Mouse (Mus musculus) embryonic facial prominence, embryonic 14.5 days (tissue): ENCODE measurements around the gene Gpc5. TPM values are rescaled to one million over a fixed set of nuclear protein-coding genes. Genes with fewer than 3 reads are reported as not detected.

Source experiments
- ATAC-seq: fragments of 200-750 bp; cut with Nextera tagmentation; 2 replicates; pipeline ENCODE4 v1.8.0; 2017; ENCODE audit warnings: low read depth, moderate number of reproducible peaks, moderate TSS enrichment
- DNase-seq: peaks from one replicate; pipeline ENCODE4 v3.0.0-alpha.2; 2015; ENCODE audit warnings: low spot score
- H3K27ac ChIP-seq: fragments of 300-500 bp; sonication (generic); replicated peaks from 2 replicates; pipeline ENCODE4 v1.5.1; 2014; ENCODE audit warnings: low read depth, mild to moderate bottlenecking, low read length, moderate library complexity
- H3K27me3 ChIP-seq: fragments of 300-500 bp; sonication (generic); replicated peaks from 2 replicates; pipeline ENCODE4 v1.6.1; 2014; ENCODE audit warnings: low read length; ENCODE audit not compliant: control insufficient read depth, insufficient read depth
- H3K36me3 ChIP-seq: fragments of 300-500 bp; sonication (generic); 2 replicates; pipeline ENCODE4 v1.6.1; 2014; ENCODE audit warnings: low read length, mixed read lengths; ENCODE audit not compliant: control insufficient read depth, insufficient read depth
- H3K4me1 ChIP-seq: fragments of 300-500 bp; sonication (generic); 2 replicates; pipeline ENCODE4 v1.6.1; 2014; ENCODE audit warnings: antibody characterized with exemption, low read length; ENCODE audit not compliant: control insufficient read depth, insufficient read depth
- H3K4me2 ChIP-seq: fragments of 300-500 bp; sonication (generic); 2 replicates; pipeline ENCODE4 v1.6.1; 2014; ENCODE audit warnings: low read depth, mild to moderate bottlenecking, low read length, moderate library complexity, mixed read lengths
- H3K4me3 ChIP-seq: fragments of 300-500 bp; sonication (generic); 2 replicates; pipeline ENCODE4 v1.5.1; 2014; ENCODE audit warnings: low read depth, mild to moderate bottlenecking, low read length
- H3K9ac ChIP-seq: fragments of 300-500 bp; sonication (generic); 2 replicates; pipeline ENCODE4 v1.6.1; 2014; ENCODE audit warnings: low read depth, mild to moderate bottlenecking, low read length, moderate library complexity, mixed read lengths
- H3K9me3 ChIP-seq: fragments of 300-500 bp; sonication (generic); 2 replicates; pipeline ENCODE4 v1.6.1; 2016; ENCODE audit warnings: low read length; ENCODE audit not compliant: control insufficient read depth
- WGBS: fragments of 180-500 bp; shearing (Covaris S2); extraction: QIAGEN DNeasy Blood & Tissue Kit; methylation state at CpG from one replicate; pipeline ENCODE4 v1.1.7; 2014; 5-methylcytosine and 5-hydroxymethylcytosine counted together
- polyA plus RNA-seq: library from polyadenylated mRNA; unstranded; fragments of >200 nt; fragmentation: Nextera tagmentation; extraction: Ambion mirVana; gene quantifications from 2 replicates; pipeline ENCODE4 v1.2.1, GENCODE M21; 2014

Gpc5 gene
- polyA plus RNA-seq, 1 experiment from 2014 or later: 0.31 TPM

DNA sequence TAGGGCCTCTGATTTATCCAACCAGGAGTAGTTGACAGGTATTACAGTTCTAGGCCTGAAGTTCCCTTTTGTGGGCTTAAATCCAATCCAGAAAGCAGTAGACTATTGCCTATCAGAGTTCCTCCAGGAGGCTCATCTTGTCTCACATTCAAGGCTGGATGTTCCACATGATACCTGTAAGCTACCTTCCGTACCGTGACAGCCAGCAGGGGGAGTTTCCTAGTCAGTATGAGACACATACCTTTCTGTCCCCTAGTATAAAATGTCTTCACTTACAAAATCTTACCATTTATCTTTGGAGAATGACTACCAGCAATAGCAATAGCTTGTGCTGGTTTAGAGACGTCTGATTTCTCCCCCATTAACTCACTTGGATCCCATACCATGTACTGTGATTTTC is 56.8 kb downstream of the Gpc5 start:
- no peak overlapping the region for H3K4me2 ChIP-seq
- H3K27me3 ChIP-seq: no peaks in the 10 kb centered on the region
- H3K4me1 ChIP-seq: no peaks in the 10 kb centered on the region
- no peak for DNase-seq
- no peak overlapping the region for H3K4me3 ChIP-seq
- WGBS: 86% methylated on average over 3 of the region's 3 CpGs
- H3K27ac ChIP-seq: no peak overlapping the region
- H3K9me3 ChIP-seq: no peaks in the 10 kb centered on the region
- no peak overlapping the region for H3K9ac ChIP-seq
- H3K36me3 ChIP-seq: no peaks in the 10 kb centered on the region
- no peak for ATAC-seq

DNA sequence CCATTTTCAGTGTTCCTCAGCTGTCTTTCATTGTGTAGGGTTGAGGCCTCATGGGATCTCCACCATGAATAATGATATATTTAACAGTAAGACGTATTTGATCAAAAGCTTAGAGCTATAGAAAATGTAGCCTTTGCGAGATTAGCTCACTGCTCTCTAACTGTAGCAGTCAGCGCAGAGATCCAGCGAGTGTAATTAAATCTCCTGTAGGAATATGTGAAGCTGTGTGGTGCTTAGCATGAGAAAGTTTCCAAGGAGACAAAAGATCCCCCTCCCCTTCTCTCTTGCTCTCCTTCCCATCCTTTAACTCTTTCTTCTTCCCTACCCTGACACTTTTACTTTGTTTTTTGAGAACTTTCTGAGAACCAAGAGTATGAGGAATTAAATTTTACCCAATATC is 64.6 kb downstream of the Gpc5 start:
- ATAC-seq: no peak
- no peaks in the 10 kb centered on the region for H3K4me1 ChIP-seq
- H3K27me3 ChIP-seq: no peaks in the 10 kb centered on the region
- no peak overlapping the region for H3K4me2 ChIP-seq
- no peaks in the 10 kb centered on the region for H3K9me3 ChIP-seq
- no peaks in the 10 kb centered on the region for H3K36me3 ChIP-seq
- no peak overlapping the region for H3K9ac ChIP-seq
- H3K27ac ChIP-seq: no peak overlapping the region
- DNase-seq: peak; percentile 1
- WGBS: 54% methylated on average over 4 of the region's 4 CpGs
- H3K4me3 ChIP-seq: no peak overlapping the region

- ATAC-seq: no peak
- no peaks in the 10 kb centered on the region for H3K4me1 ChIP-seq
- H3K4me2 ChIP-seq: no peak overlapping the region
- no peak for DNase-seq
- H3K4me3 ChIP-seq: no peak overlapping the region
- H3K27me3 ChIP-seq: no peaks in the 10 kb centered on the region
- no peaks in the 10 kb centered on the region for H3K36me3 ChIP-seq
- no peaks in the 10 kb centered on the region for H3K9me3 ChIP-seq
- 61% methylated on average over 3 of the region's 3 CpGs for WGBS
- H3K9ac ChIP-seq: no peak overlapping the region
- H3K27ac ChIP-seq: no peak overlapping the region
These were observed 85.4 kb downstream of the Gpc5 start for GRCm38 (mm10) chr14:115177322-115177836.

- ATAC-seq (no peak), DNase-seq (no peak)
- Histone ChIP-seq H3K4me1 (no peaks in the 10 kb centered on the region), H3K27me3 (no peaks in the 10 kb centered on the region), H3K4me3 (no peak overlapping the region), H3K4me2 (no peak overlapping the region), H3K27ac (no peak overlapping the region), H3K36me3 (no peaks in the 10 kb centered on the region), H3K9ac (no peak overlapping the region), H3K9me3 (no peaks in the 10 kb centered on the region)
- WGBS: 76% methylated on average over 5 of the region's 5 CpGs
These were observed 87.9 kb downstream of the Gpc5 start for GRCm38 (mm10) chr14:115179925-115180324.

DNA sequence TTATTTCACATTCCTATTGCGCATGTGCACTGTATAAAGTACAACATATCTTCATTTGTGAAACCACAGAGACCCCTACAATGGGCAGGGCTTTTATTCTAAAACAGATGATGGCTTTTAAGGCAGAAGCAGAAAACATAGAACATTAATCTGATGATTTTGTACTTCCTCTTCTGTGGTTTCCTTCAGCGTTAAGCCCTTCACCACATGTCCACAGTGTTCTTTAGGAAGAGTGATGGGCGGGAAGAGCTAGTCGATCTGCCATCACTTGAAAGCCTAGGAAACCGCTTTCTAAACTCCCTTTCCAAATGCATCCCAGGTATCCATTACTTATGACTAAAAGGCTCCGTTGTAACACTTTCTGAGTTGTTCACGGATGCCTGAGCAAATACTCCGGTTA is 96.2 kb downstream of the Gpc5 start:
- Histone ChIP-seq H3K4me1 (no peaks in the 10 kb centered on the region), H3K36me3 (no peaks in the 10 kb centered on the region), H3K27ac (no peak overlapping the region), H3K27me3 (no peaks in the 10 kb centered on the region), H3K4me3 (no peak overlapping the region), H3K4me2 (no peak overlapping the region), H3K9ac (no peak overlapping the region), H3K9me3 (no peaks in the 10 kb centered on the region)
- ATAC-seq (no peak), DNase-seq (peak; percentile 15)
- WGBS: 66% methylated on average over 8 of the region's 8 CpGs

DNA sequence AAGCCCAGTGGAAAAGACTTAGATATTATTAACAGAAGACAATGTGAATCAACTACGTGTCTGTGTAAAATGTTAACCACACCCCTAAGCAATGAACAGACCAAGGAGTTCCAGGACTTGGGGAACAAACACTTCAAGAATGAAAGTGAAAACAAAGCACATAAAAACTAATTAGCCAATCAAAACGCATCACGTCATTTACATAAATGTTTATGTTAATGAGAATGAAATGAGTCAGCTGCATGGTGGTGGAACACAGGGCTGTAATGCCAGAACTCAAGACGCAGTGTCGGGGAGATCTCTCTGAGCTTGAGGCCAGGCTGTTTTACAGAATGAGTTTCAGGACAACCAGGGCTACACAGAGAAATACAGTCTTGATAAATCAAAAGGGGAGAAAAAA is 136.1 kb downstream of the Gpc5 start:
- no peak overlapping the region for H3K9ac ChIP-seq
- ATAC-seq (no peak), DNase-seq (no peak)
- H3K4me1 ChIP-seq: no peaks in the 10 kb centered on the region
- no peaks in the 10 kb centered on the region for H3K36me3 ChIP-seq
- no peak overlapping the region for H3K27ac ChIP-seq
- no peaks in the 10 kb centered on the region for H3K9me3 ChIP-seq
- WGBS: 77% methylated on average over 5 of the region's 5 CpGs
- no peak overlapping the region for H3K4me3 ChIP-seq
- no peak overlapping the region for H3K4me2 ChIP-seq
- no peaks in the 10 kb centered on the region for H3K27me3 ChIP-seq

GRCm38 (mm10) chr14:115236387-115236786 is 144.4 kb downstream of the Gpc5 start:
- H3K27ac ChIP-seq: no peak overlapping the region
- DNase-seq: no peak

GRCm38 (mm10) chr14:115240621-115241373 is 148.8 kb downstream of the Gpc5 start:
- H3K9me3 ChIP-seq: no peaks in the 10 kb centered on the region
- WGBS: 72% methylated on average over 4 of the region's 4 CpGs
- H3K4me2 ChIP-seq: no peak overlapping the region
- no peak overlapping the region for H3K4me3 ChIP-seq
- H3K27ac ChIP-seq: no peak overlapping the region
- no peaks in the 10 kb centered on the region for H3K27me3 ChIP-seq
- no peak overlapping the region for H3K9ac ChIP-seq
- DNase-seq (no peak), ATAC-seq (no peak)
- H3K4me1 ChIP-seq: no peaks in the 10 kb centered on the region
- H3K36me3 ChIP-seq: no peaks in the 10 kb centered on the region

More at GRCm38 (mm10) chr14:115236387-115236786, 144.4 kb downstream of the Gpc5 start:
- ATAC-seq: no peak
- no peaks in the 10 kb centered on the region for H3K36me3 ChIP-seq
- H3K27me3 ChIP-seq: no peaks in the 10 kb centered on the region
- H3K4me2 ChIP-seq: no peak overlapping the region
- no peaks in the 10 kb centered on the region for H3K9me3 ChIP-seq
- H3K4me3 ChIP-seq: no peak overlapping the region
- H3K9ac ChIP-seq: no peak overlapping the region
- no peaks in the 10 kb centered on the region for H3K4me1 ChIP-seq
- 35% methylated on average over 4 of the region's 4 CpGs for WGBS

GRCm38 (mm10) chr14:115250537-115250936 is 158.5 kb downstream of the Gpc5 start:
- Histone ChIP-seq H3K4me1 (no peaks in the 10 kb centered on the region), H3K27ac (no peak overlapping the region), H3K4me2 (no peak overlapping the region), H3K4me3 (no peak overlapping the region), H3K36me3 (no peaks in the 10 kb centered on the region), H3K27me3 (no peaks in the 10 kb centered on the region), H3K9ac (no peak overlapping the region), H3K9me3 (no peaks in the 10 kb centered on the region)
- WGBS: 91% methylated on average over 6 of the region's 6 CpGs
- DNase-seq (no peak), ATAC-seq (no peak)
